Mouse (Mus musculus): ENCODE data around the gene Dab1.

GRCm38 (mm10) chr4:104114006-104114361 lies 494.8 kb downstream of the Dab1 start:
- TF ChIP-seq CTCF (IDR thresholded peaks at IDR 0.05; ENCODE audit: control insufficient read depth, insufficient read depth, insufficient read length) (no peak), MYOG (IDR thresholded peaks at IDR 0.05; ENCODE audit: control insufficient read depth, extremely low read depth, insufficient read length) (no peak), USF1 (IDR thresholded peaks at IDR 0.05; ENCODE audit: low read depth) (no peak), MAX (IDR thresholded peaks at IDR 0.05) (no peak), MYOD1 (IDR thresholded peaks at IDR 0.05; ENCODE audit: control insufficient read depth, insufficient read length, low read depth) (no peak)
